Mouse (Mus musculus): Measurements from ENCODE around the gene Il27ra.

Il27ra gene

DNA sequence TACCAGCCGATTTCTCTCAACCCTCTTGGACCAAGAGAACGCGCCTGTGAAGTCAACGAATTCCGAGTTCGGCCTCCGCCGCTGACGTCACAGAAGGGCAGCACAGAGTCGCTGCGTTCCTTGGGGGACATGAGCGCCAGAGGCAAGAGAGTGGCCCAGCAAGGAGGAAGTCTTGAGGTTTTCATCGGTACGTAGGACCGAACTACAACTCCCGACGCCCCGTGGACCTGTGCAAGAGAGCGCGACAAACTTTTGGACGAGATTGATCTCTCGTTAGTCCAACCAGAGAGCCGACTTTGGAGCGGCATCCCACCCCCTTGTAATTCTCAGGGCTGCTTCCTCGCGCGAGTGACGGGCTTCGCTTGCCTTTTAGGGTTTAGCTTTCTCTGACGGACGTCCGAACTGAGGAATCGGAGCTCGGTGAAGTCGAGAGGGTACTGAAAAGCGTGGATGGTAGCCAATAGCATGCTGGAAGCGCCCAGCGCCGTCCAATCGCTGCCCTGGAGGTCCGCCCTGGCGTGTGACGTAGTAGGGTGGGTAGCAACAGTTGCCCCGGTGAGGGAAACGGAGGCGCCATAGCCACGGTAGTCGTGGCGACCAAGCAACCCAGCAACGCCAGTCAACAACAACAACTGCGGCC is 24.0 kb upstream of the Il27ra start, which contains the start of gene Rfx1:
Gene Rfx1, plus strand, starts transcription at position 544 of the 640 bp plus-strand sequence.
- in situ Hi-C loops (cut with MboI; ENCODE audit: low sequenced_read_pairs), result no loop called here

- in situ Hi-C loops (cut with MboI; ENCODE audit: low sequenced_read_pairs), result no loop called here
Observed at GRCm38 (mm10) chr8:84065457-84066072, 23.2 kb upstream of the Il27ra start.

DNA sequence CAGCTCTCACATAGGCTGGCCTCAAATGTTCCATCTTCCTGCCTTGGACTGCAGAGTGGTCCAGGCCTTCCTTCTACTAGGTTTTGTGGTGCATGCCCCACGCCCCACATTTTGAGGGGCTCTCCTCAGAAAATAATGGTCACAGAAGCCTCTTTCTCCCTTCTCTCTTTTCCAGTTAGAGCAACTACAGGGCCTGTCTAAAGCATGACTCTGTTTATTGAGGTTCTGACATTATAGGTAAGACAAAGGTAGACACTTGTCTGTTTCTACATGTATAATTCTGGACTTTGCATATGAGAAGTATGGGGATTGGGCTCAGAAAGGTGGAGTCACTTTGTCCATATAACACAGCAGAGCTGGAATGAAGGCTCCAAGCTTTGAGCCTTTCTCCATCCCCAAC is 22.6 kb upstream of the Il27ra start, which contains the start of gene Gm10643:
Gene Gm10643, minus strand, starts transcription at position 101 of the 400 bp plus-strand sequence.
- in situ Hi-C loops (cut with MboI; ENCODE audit: low sequenced_read_pairs), result no loop called here

DNA sequence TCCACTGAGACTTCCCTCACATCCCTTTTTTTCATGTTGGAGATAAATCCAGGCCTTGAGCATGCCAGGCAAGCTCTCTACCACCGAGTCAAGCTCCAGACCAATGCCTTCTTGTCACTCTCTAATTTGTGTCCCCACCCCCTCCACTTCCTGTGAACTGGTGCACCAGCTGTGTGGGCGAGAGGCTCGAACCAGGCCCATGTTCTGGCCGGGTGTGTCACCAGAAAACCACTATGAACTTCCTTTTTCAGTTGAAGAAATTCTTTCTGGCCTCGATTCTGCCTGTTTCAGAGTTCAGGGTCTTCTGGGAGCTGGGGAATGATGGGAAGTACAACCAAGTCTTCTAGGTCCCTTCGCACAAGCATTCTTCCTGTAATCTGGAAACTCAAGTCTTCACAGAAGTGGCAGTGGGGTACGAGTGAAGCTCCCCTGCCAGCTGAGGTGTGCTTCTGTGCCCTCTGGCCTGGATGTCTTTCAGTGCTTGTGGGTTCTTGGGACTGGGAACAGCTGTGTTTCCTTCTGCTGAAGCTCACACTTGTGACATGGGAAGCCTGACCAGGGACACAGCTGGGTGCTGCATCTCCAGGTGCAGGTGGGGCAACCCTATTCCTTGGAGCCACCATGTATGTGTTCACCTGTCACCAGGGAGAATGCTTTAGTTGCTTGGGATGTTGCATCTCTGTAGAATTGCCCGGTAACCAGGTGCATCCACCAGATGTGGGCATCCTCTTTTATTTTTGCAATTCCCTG is 21.6 kb upstream of the Il27ra start:
- in situ Hi-C loops (cut with MboI; ENCODE audit: low sequenced_read_pairs), result no loop called here

GRCm38 (mm10) chr8:84060245-84060644 is 17.9 kb upstream of the Il27ra start:
- in situ Hi-C loops (cut with MboI; ENCODE audit: low sequenced_read_pairs), result no loop called here

DNA sequence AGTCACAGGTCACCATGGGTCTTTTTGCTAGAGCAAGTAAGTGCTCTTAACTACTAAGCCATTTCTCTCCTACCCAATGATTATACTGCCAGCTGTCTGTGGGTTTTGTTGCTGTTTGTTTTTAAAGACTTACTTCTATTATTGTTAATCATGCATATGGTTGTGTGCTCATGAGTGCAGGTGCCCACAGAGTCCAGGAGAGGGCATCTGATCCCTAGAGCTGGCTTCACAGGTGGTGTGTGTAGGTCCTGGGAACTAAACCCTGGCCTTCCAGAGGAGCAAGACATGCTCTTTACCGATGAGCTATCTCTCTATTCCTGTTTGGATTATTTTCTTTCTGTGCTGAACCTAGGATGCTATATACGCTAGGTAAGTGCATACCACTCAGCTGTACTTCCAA is 16.8 kb upstream of the Il27ra start:
- in situ Hi-C loops (cut with MboI; ENCODE audit: low sequenced_read_pairs), result no loop called here

DNA sequence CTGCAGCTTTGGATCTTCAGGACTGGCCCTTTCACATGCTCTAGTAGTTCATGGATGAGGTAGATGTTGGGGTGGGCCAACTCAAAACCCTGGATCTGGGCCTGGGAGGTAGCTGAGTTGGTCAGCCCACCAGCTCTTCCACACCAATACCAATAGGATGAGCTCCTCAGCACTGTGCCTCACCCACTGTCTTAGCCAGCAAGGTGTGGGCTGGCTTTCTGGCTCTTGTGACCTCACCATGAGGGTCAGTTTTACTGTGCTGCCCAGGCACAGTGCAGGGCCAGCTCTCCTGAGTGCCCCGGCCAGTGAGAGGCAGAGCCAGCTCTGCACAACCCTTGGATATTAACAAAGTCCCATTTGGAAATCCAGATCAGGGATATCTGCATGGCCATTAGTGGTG is 15.4 kb upstream of the Il27ra start:
- in situ Hi-C loops (cut with MboI; ENCODE audit: low sequenced_read_pairs), result no loop called here

DNA sequence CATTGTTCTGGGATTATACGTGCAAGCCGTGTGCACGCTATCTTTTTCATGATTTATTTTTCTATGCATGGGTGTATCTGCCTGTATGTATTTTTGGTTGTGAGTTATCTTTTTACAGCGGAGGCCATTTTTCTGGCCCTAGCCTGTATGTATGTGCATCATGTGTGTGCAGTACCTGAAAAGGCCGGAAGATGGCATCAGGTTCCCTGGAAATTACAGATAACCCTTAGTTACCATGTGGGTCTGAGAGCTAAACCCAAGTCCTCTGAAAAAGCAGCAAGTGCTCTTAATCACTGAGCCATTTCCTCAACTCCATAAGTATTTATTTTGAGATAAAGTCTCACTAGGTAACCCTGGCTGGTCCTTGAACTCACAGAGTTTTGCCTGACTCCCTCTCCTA is 10.8 kb upstream of the Il27ra start:
- in situ Hi-C loops (cut with MboI; ENCODE audit: low sequenced_read_pairs), result no loop called here

DNA sequence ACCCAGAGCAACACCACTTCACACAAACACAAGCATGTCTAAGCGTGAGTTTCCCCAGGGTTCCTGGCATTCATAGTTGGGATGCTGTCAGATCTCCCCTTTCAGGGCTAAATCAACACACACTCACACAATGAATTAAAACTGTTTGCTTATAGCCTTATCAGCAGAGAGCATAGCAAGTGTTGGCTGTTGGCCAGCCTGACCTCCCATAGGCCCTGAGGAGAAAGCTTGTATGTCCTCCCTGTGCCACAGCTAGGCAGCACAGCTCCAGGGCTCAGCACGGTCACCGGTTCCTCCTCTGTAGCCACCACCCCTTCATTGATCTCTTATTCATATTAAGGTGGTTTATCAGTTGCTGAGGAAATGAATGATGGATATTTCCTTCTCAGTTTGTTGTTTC is 10.4 kb upstream of the Il27ra start:
- in situ Hi-C loops (cut with MboI; ENCODE audit: low sequenced_read_pairs), result no loop called here

GRCm38 (mm10) chr8:84048171-84048570 is 5.8 kb upstream of the Il27ra start:
- in situ Hi-C loops (cut with MboI; ENCODE audit: low sequenced_read_pairs), result no loop called here

- in situ Hi-C loops (cut with MboI; ENCODE audit: low sequenced_read_pairs), result no loop called here
Observed at GRCm38 (mm10) chr8:84046505-84046904, 4.1 kb upstream of the Il27ra start.

GRCm38 (mm10) chr8:84044900-84045299 is 2.5 kb upstream of the Il27ra start, which contains the start of gene Rln3:
Gene Rln3 (minus strand): TSS chr8:84045000.
- in situ Hi-C loops (cut with MboI; ENCODE audit: low sequenced_read_pairs), result no loop called here

GRCm38 (mm10) chr8:84044103-84044502 is 1.7 kb upstream of the Il27ra start:
- in situ Hi-C loops (cut with MboI; ENCODE audit: low sequenced_read_pairs), result no loop called here

- in situ Hi-C loops (cut with MboI; ENCODE audit: low sequenced_read_pairs), result no loop called here
Observed at GRCm38 (mm10) chr8:84042948-84043342, 556 bp upstream of the Il27ra start.

DNA sequence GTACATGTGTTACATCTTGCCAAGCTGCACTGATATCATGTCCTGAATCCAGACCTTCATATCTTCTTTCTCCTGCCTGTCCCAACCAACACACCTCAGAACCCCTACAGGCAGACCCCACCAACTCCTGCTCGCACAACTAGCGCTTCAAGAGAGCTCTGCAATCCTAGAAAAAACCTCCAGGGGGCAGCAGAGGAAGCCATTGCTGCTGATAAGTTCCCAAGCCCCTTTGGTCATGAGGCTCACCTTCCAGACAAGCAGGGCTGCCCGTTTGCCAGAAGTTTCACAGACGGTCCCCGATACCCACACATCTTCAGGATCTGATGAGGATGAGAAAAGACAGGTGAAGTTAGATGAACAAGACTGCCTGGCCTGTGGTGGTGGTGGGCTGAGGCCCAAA is 3.3 kb downstream of the Il27ra start:
- in situ Hi-C loops (cut with MboI; ENCODE audit: low sequenced_read_pairs), result loop anchor here (10.0 kb wide), 1 partner anchor 136 kb away; no protein-coding TSS in a partner anchor

- in situ Hi-C loops (cut with MboI; ENCODE audit: low sequenced_read_pairs), result loop anchor here (10.0 kb wide), 1 partner anchor 137 kb away; no protein-coding TSS in a partner anchor
Observed at GRCm38 (mm10) chr8:84038015-84038414, 4.4 kb downstream of the Il27ra start.

GRCm38 (mm10) chr8:84032777-84033176 is 9.6 kb downstream of the Il27ra start:
- in situ Hi-C loops (cut with MboI; ENCODE audit: low sequenced_read_pairs), result loop anchor here (10.0 kb wide), 1 partner anchor 142 kb away; no protein-coding TSS in a partner anchor

DNA sequence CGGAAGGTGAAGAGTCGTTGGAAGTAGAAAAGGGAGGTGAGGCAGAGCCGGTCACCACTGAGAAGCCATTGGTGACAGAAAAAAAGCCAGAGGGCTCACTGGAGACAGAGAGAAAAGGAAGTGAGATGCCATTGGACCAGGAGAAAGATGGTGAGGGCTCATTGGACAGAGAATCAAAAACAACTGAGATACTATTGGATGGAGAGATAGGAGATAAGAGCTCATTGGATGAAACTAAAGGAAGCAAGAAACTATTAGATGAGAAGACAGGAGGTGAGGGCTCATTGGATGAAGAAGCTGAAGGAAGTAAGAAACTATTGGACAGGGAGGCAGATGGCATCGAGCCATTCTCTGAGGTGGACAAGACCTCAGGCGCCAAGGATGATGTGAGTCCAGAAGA is 13.1 kb downstream of the Il27ra start:
- in situ Hi-C loops (cut with MboI; ENCODE audit: low sequenced_read_pairs), result no loop called here

DNA sequence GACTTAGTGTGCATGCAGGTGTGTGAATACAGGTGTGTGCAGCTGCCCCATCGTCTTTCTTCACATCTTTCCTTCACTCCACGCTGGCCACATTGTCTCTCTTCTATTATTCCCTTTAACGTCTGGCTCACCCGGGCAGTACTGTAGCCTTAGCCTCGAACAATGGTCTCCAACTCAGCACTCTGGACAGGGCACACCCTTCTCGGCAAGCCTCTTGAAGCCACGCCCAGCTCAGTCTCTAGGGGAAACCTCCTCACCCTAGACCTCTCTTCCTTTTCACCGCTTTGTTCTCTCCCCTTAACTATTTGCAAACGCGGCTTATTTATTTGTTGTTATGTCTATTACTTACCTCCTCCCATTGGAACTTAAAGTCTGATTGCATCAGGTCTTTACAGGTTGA is 14.9 kb downstream of the Il27ra start:
- in situ Hi-C loops (cut with MboI; ENCODE audit: low sequenced_read_pairs), result no loop called here

DNA sequence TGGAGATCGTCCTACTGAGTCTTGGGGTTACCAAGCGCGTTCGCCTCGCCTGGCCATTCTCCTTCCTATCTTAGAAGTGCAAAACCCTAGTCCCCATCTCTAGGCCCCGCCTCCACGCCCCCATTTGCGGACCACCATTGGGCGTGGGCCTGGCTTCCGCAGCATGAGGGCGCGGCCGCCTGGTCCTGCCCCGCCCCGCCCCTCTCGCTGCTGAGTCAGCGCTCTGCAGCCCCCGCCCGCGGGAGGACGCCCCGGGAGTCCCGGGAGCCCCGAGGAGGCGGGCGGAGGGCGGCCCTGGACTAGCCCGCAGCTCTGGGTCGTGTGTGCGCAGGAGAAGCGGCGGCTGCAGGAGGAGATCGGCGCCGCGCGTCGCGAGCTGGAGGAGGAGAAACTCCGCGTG is 16.5 kb downstream of the Il27ra start:
- in situ Hi-C loops (cut with MboI; ENCODE audit: low sequenced_read_pairs), result no loop called here

DNA sequence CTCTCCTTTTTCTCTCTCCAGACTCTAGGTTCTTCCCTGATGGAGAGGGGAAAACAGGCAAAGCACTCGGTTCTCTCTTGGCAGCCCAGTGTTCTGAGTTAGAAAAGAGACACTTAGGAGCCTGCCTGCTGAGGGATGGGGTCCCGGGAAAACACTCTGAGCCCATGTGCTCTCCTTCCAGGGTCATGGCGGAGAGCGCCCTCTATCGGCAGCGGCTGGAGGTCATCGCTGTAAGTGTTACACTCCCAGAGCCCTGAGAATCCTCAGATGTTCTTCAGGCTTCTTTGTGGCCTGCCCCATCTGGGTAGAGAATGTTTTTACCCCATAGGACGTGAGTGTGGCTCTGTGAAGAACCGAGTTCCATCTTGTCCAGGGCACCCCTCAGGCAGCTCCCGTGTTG is 18.2 kb downstream of the Il27ra start:
- in situ Hi-C loops (cut with MboI; ENCODE audit: low sequenced_read_pairs), result no loop called here

DNA sequence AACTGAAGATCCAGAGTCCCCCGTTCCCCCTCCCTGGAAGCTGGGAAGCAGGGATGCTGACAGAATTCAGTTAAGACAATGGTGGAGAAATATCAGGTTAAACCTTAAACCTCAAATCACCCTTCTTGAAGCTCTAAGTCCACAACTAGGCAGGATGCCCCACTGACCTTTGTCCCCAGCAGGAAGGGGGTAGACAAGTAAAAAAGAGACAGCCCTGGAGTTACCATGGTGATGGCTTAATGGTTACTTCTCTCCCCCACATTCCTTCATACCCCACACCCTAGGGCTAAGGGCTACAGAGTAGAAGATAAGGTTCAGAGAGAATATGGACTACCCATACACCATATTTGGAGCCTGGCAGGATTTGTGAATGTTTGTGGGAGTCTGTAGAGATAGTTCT is 18.8 kb downstream of the Il27ra start:
- in situ Hi-C loops (cut with MboI; ENCODE audit: low sequenced_read_pairs), result no loop called here

Measured in CH12F3 (cell line).